Mouse (Mus musculus): ENCODE results near the gene Cdkn3.
A peak's percentile ranks its signal among the peaks of the same experiment; 100 is the strongest.
"Not testable (repeated sequence)": the region's sequence is repeated elsewhere in the genome, so short reads cannot be mapped to it uniquely, and the experiment has no call there.

The Cdkn3 gene

GRCm38 (mm10) chr14:46760355-46761029 lies at the start of gene Cdkn3:
TSS of gene Cdkn3 (plus strand) at chr14:46760541.
- DNase-seq (ENCODE audit: low spot score): peak; percentile 89

GRCm38 (mm10) chr14:46718483-46718922 lies 41.8 kb upstream of the Cdkn3 start:
- no peak for DNase-seq (ENCODE audit: low spot score)

- no peak for DNase-seq (ENCODE audit: low spot score)
These were observed 38.3 kb upstream of the Cdkn3 start for GRCm38 (mm10) chr14:46722031-46722430.

GRCm38 (mm10) chr14:46723828-46724227 lies 36.5 kb upstream of the Cdkn3 start:
- DNase-seq (ENCODE audit: low spot score): no peak

GRCm38 (mm10) chr14:46724941-46725340 lies 35.4 kb upstream of the Cdkn3 start:
- DNase-seq (ENCODE audit: low spot score): no peak

GRCm38 (mm10) chr14:46725743-46726142 lies 34.6 kb upstream of the Cdkn3 start:
- no peak for DNase-seq (ENCODE audit: low spot score)

GRCm38 (mm10) chr14:46734262-46734661 lies 26.1 kb upstream of the Cdkn3 start:
- DNase-seq (ENCODE audit: low spot score): no peak

- DNase-seq (ENCODE audit: low spot score): no peak
These were observed 25.4 kb upstream of the Cdkn3 start for GRCm38 (mm10) chr14:46734761-46735455.

- DNase-seq (ENCODE audit: low spot score): no peak
These were observed 24.0 kb upstream of the Cdkn3 start for GRCm38 (mm10) chr14:46736366-46736765.

GRCm38 (mm10) chr14:46737346-46737745 lies 23.0 kb upstream of the Cdkn3 start:
- DNase-seq (ENCODE audit: low spot score): not testable (repeated sequence)

GRCm38 (mm10) chr14:46742674-46743073 lies 17.7 kb upstream of the Cdkn3 start:
- no peak for DNase-seq (ENCODE audit: low spot score)

- no peak for DNase-seq (ENCODE audit: low spot score)
These were observed 14.9 kb upstream of the Cdkn3 start for GRCm38 (mm10) chr14:46745413-46745812.

GRCm38 (mm10) chr14:46754371-46754770 lies 6.0 kb upstream of the Cdkn3 start:
- DNase-seq (ENCODE audit: low spot score): not testable (repeated sequence)

- DNase-seq (ENCODE audit: low spot score): no peak
These were observed 4.5 kb upstream of the Cdkn3 start for GRCm38 (mm10) chr14:46755851-46756250.

GRCm38 (mm10) chr14:46757736-46758135 lies 2.6 kb upstream of the Cdkn3 start:
- no peak for DNase-seq (ENCODE audit: low spot score)

GRCm38 (mm10) chr14:46759970-46760354 lies 379 bp upstream of the Cdkn3 start:
- no peak for DNase-seq (ENCODE audit: low spot score)

- no peak for DNase-seq (ENCODE audit: low spot score)
These were observed 845 bp downstream of the Cdkn3 start for GRCm38 (mm10) chr14:46761186-46761585.

- no peak for DNase-seq (ENCODE audit: low spot score)
These were observed 6.8 kb downstream of the Cdkn3 start for GRCm38 (mm10) chr14:46767116-46767515.

GRCm38 (mm10) chr14:46770036-46770435 lies 9.7 kb downstream of the Cdkn3 start:
- no peak for DNase-seq (ENCODE audit: low spot score)

- DNase-seq (ENCODE audit: low spot score): no peak
These were observed 18.4 kb downstream of the Cdkn3 start for GRCm38 (mm10) chr14:46778756-46779155.

- no peak for DNase-seq (ENCODE audit: low spot score)
These were observed 18.9 kb downstream of the Cdkn3 start for GRCm38 (mm10) chr14:46779217-46779616.

- DNase-seq (ENCODE audit: low spot score): no peak
These were observed 20.7 kb downstream of the Cdkn3 start for GRCm38 (mm10) chr14:46781086-46781485.

- DNase-seq (ENCODE audit: low spot score): no peak
These were observed 22.0 kb downstream of the Cdkn3 start for GRCm38 (mm10) chr14:46782187-46782828.

All from left cerebral cortex, adult 11 months (tissue).